Mouse (Mus musculus) MEL (cell line): ENCODE results near the gene Tmem169. TPM values are rescaled to one million over a fixed set of nuclear protein-coding genes. Genes with fewer than 3 reads are reported as not detected.

Experiments used
- DNase-seq: peaks from one replicate; pipeline ENCODE4 v3.0.0; 2011; ENCODE audit warnings: low read depth, low spot score
- H3K27ac ChIP-seq: 2 replicates; pipeline ENCODE4 v1.5.1; 2012; ENCODE audit warnings: low read depth, mild to moderate bottlenecking, control low read depth, low read length, moderate library complexity; ENCODE audit not compliant: control insufficient read depth
- H3K27me3 ChIP-seq, 2 experiments: fragments of 150-350 bp in 1 of 2; sonication (generic) in 1 of 2; 2 replicates each; pipeline ENCODE4 v1.6.1; 2012; ENCODE audit warnings: low read length in 2 of 2, mild to moderate bottlenecking in 2 of 2, improper control_type of control experiment in 1 of 2, moderate library complexity in 1 of 2; ENCODE audit not compliant: insufficient read depth in 2 of 2, control insufficient read depth in 1 of 2
- H3K36me3 ChIP-seq, 2 experiments: 2 replicates each; pipeline ENCODE4 v1.6.1; 2012 to 2014; ENCODE audit warnings: low read length in 2 of 2, improper control_type of control experiment in 1 of 2, inconsistent platforms in 1 of 2, mild to moderate bottlenecking in 1 of 2; ENCODE audit not compliant: insufficient read depth in 2 of 2, control insufficient read depth in 1 of 2
- H3K4me1 ChIP-seq, 2 experiments: fragments of 150-350 bp in 1 of 2; sonication (generic) in 1 of 2; 2 replicates each; pipeline ENCODE4 v1.6.1; 2012; ENCODE audit warnings: low read length in 2 of 2, improper control_type of control experiment in 1 of 2, mild to moderate bottlenecking in 1 of 2; ENCODE audit not compliant: insufficient read depth in 2 of 2, control insufficient read depth in 1 of 2
- H3K4me3 ChIP-seq, 2 experiments: fragments of 150-350 bp in 1 of 2; sonication (generic) in 1 of 2; 2 replicates each; pipeline ENCODE4 v1.5.1; 2012; ENCODE audit warnings: low read depth in 2 of 2, low read length in 2 of 2, mild to moderate bottlenecking in 2 of 2, moderate library complexity in 2 of 2, control low read depth in 1 of 2, improper control_type of control experiment in 1 of 2; ENCODE audit not compliant: control insufficient read depth in 1 of 2, insufficient read depth in 1 of 2
- H3K79me2 ChIP-seq: 2 replicates; pipeline ENCODE4 v1.6.1; 2012; ENCODE audit warnings: mild to moderate bottlenecking, low read length, moderate library complexity; ENCODE audit not compliant: control insufficient read depth, poor library complexity, insufficient read depth
- H3K9ac ChIP-seq: 2 replicates; pipeline ENCODE4 v1.6.1; 2012; ENCODE audit warnings: low read depth, mild to moderate bottlenecking, control low read depth, low read length, moderate library complexity; ENCODE audit not compliant: control insufficient read depth, poor library complexity, severe bottlenecking
- H3K9me3 ChIP-seq: fragments of 150-350 bp; sonication (generic); replicated peaks from 2 replicates; pipeline ENCODE4 v1.6.1; 2012; ENCODE audit warnings: mild to moderate bottlenecking, low read length, improper control_type of control experiment, moderate library complexity; ENCODE audit not compliant: insufficient read depth
- CHD1 ChIP-seq: IDR thresholded peaks from 2 replicates; pipeline ENCODE4 v1.6.1; 2012; ENCODE audit warnings: low read depth, mild to moderate bottlenecking, inconsistent platforms, low read length, improper control_type of control experiment
- ELF1 ChIP-seq: IDR thresholded peaks from 2 replicates; pipeline ENCODE4 v1.6.1; 2014; ENCODE audit warnings: low read depth, mild to moderate bottlenecking, inconsistent platforms, low read length, improper control_type of control experiment, moderate library complexity
- EP300 ChIP-seq, 2 experiments: IDR thresholded peaks; 2 replicates each; pipeline ENCODE4 v1.6.1; 2011; ENCODE audit warnings: improper control_type of control experiment in 2 of 2, low read length in 2 of 2, low read depth in 1 of 2, mild to moderate bottlenecking in 1 of 2
- ETS1 ChIP-seq: IDR thresholded peaks from 2 replicates; pipeline ENCODE4 v1.6.1; 2012; ENCODE audit warnings: low read depth, mild to moderate bottlenecking, inconsistent platforms, low read length, improper control_type of control experiment, moderate library complexity
- GABPA ChIP-seq: IDR thresholded peaks from 2 replicates; pipeline ENCODE4 v1.6.1; 2012; ENCODE audit warnings: low read depth, mild to moderate bottlenecking, inconsistent platforms, low read length, improper control_type of control experiment, moderate library complexity
- JUND ChIP-seq: IDR thresholded peaks from 2 replicates; pipeline ENCODE4 v1.6.1; 2011; ENCODE audit warnings: low read depth, mild to moderate bottlenecking, improper control_type of control experiment, low read length
- KAT2A ChIP-seq: conservative IDR thresholded peaks from 2 replicates; pipeline ENCODE4 v1.6.1; 2012; ENCODE audit warnings: low read depth, low read length, improper control_type of control experiment, inconsistent platforms
- MAZ ChIP-seq: IDR thresholded peaks from 2 replicates; pipeline ENCODE4 v1.6.1; 2012; ENCODE audit warnings: low read depth, mild to moderate bottlenecking, inconsistent platforms, low read length, improper control_type of control experiment
- POLR2AphosphoS5 ChIP-seq: IDR thresholded peaks from 2 replicates; pipeline ENCODE4 v1.6.1; 2012; ENCODE audit warnings: low read depth, borderline replicate concordance, mild to moderate bottlenecking, inconsistent platforms, low read length, moderate library complexity, mixed read lengths
- TBP ChIP-seq: IDR thresholded peaks from 2 replicates; pipeline ENCODE4 v1.8.0; 2011; ENCODE audit warnings: low read depth, low read length, improper control_type of control experiment
- ZKSCAN1 ChIP-seq: IDR thresholded peaks from 2 replicates; pipeline ENCODE4 v1.6.1; 2012; ENCODE audit warnings: low read depth, mild to moderate bottlenecking, inconsistent platforms, low read length, improper control_type of control experiment, moderate library complexity
- ZMIZ1 ChIP-seq: IDR thresholded peaks from 2 replicates; pipeline ENCODE4 v1.6.1; 2012; ENCODE audit warnings: low read depth, mild to moderate bottlenecking, inconsistent platforms, low read length, improper control_type of control experiment, moderate library complexity
- polyA plus RNA-seq, 2 experiments: library from polyadenylated mRNA; stranded (reverse) in 1 of 2; unstranded in 1 of 2; fragments of >175 nt in 1 of 2; fragments of >200 nt in 1 of 2; gene quantifications; 2 replicates each; pipeline versions ENCODE4 v1.2.1 to v1.2.4; 2012; ENCODE audit warnings: low replicate concordance in 2 of 2, low read depth in 1 of 2; ENCODE audit not compliant: insufficient read length in 2 of 2, insufficient read depth in 1 of 2, missing spikeins in 1 of 2
- total RNA-seq: library from RNA; depleted of rRNA; stranded (reverse); fragments of 300-350 nt; gene quantifications from 2 replicates; pipeline ENCODE4 v1.2.3, GENCODE M21; 2012

Tmem169 gene
- total and polyA plus RNA-seq, 3 experiments = 0.06 TPM; not detected in 2

- no peaks in the 10 kb centered on the region for H3K79me2 ChIP-seq
- no peak for DNase-seq
- peaks cover 0 to 15% of the 10 kb centered on the region in 2 experiments; a peak in 3 of 4 replicates for H3K36me3 ChIP-seq
- H3K27me3 ChIP-seq = no peaks in the 10 kb centered on the region
- H3K4me1 ChIP-seq = no peaks in the 10 kb centered on the region
- no peak overlapping the region for H3K4me3 ChIP-seq
- TF ChIP-seq TBP = no peak
- no peak for TF ChIP-seq JUND
- TF ChIP-seq ZMIZ1 = no peak
- TF ChIP-seq EP300 (IDR thresholded peaks at IDR 0.05; ENCODE audit: low read depth in 1 of 2, low read length in 2 of 2) = no peak
- no peak for TF ChIP-seq CHD1
- H3K9me3 ChIP-seq = no peaks in the 10 kb centered on the region
- H3K27ac ChIP-seq = no peak overlapping the region
- H3K9ac ChIP-seq = no peak overlapping the region
These were observed 36.6 kb downstream of the Tmem169 start for GRCm38 (mm10) chr1:72320759-72321158.

DNA sequence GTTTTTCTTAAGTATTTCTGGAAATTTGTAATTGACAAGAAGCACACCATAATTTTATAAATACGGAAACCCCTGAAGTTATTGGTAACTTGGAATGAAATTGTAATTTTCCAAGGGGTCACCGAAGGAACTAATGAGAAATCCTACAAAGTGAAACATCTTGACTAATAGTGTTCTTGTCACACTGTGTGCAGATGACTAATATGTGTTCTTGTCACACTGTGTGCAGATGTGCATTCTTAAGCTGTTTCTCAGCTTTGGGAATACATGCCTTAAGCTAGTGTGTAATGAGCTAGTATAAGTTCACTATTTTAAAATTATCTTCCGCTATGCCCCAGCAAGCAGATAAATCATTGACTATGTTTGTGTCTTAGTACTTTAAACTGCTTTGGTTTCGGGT is 39.1 kb downstream of the Tmem169 start:
- Histone ChIP-seq H3K27ac (no peak overlapping the region), H3K9ac (no peak overlapping the region), H3K4me1 (no peaks in the 10 kb centered on the region), H3K4me3 (no peak overlapping the region), H3K79me2 (no peaks in the 10 kb centered on the region), H3K9me3 (no peaks in the 10 kb centered on the region), H3K36me3 (peaks cover 0 to 12% of the 10 kb centered on the region in 2 experiments; a peak in 2 of 4 replicates), H3K27me3 (no peaks in the 10 kb centered on the region)
- TF ChIP-seq MAZ (no peak), ZKSCAN1 (peak; percentile 67; the same call in 1 of the 2 replicates)
- no peak for DNase-seq

- H3K4me1 ChIP-seq = no peaks in the 10 kb centered on the region
- DNase-seq = peak; percentile 12
- no peaks in the 10 kb centered on the region for H3K9me3 ChIP-seq
- no peaks in the 10 kb centered on the region for H3K79me2 ChIP-seq
- TF ChIP-seq ELF1 (no peak), POLR2AphosphoS5 (no peak), ETS1 (no peak), KAT2A (no peak), GABPA (no peak)
- no peak overlapping the region for H3K9ac ChIP-seq
- H3K36me3 ChIP-seq = peaks cover 0 to 3% of the 10 kb centered on the region in 2 experiments; a peak in 2 of 4 replicates
- H3K27me3 ChIP-seq = no peaks in the 10 kb centered on the region
- H3K4me3 ChIP-seq = no peak overlapping the region
- H3K27ac ChIP-seq = no peak overlapping the region
These were observed 42.1 kb downstream of the Tmem169 start for GRCm38 (mm10) chr1:72326162-72326821.
